Mouse (Mus musculus) E14TG2a.4 (cell line): ENCODE measurements around the gene Stam2.

Experiments
- CTCF ChIP-seq: conservative IDR thresholded peaks from 2 replicates; pipeline ENCODE4 v1.5.1; 2014; ENCODE audit warnings: low read length
- NANOG ChIP-seq: IDR thresholded peaks from 2 replicates; pipeline ENCODE4 v1.6.1; 2014; ENCODE audit warnings: borderline replicate concordance, low read length, mixed read lengths

GRCm38 (mm10) chr2:52701368-52702036 is 40.6 kb downstream of the Stam2 start:
- no peak for TF ChIP-seq CTCF
- no peak for TF ChIP-seq NANOG
